Mouse (Mus musculus) MEL (cell line): ENCODE data around the gene Slc12a8. TPM values are rescaled to one million over a fixed set of nuclear protein-coding genes. Genes with fewer than 3 reads are reported as not detected.

Experiments used
- DNase-seq: peaks from one replicate; pipeline ENCODE4 v3.0.0; 2011; ENCODE audit warnings: low read depth, low spot score
- H3K27ac ChIP-seq: 2 replicates; pipeline ENCODE4 v1.5.1; 2012; ENCODE audit warnings: low read depth, mild to moderate bottlenecking, control low read depth, low read length, moderate library complexity; ENCODE audit not compliant: control insufficient read depth
- H3K27me3 ChIP-seq, 2 experiments: fragments of 150-350 bp in 1 of 2; sonication (generic) in 1 of 2; 2 replicates each; pipeline ENCODE4 v1.6.1; 2012; ENCODE audit warnings: low read length in 2 of 2, mild to moderate bottlenecking in 2 of 2, improper control_type of control experiment in 1 of 2, moderate library complexity in 1 of 2; ENCODE audit not compliant: insufficient read depth in 2 of 2, control insufficient read depth in 1 of 2
- H3K36me3 ChIP-seq, 2 experiments: 2 replicates each; pipeline ENCODE4 v1.6.1; 2012 to 2014; ENCODE audit warnings: low read length in 2 of 2, improper control_type of control experiment in 1 of 2, inconsistent platforms in 1 of 2, mild to moderate bottlenecking in 1 of 2; ENCODE audit not compliant: insufficient read depth in 2 of 2, control insufficient read depth in 1 of 2
- H3K4me1 ChIP-seq, 2 experiments: fragments of 150-350 bp in 1 of 2; sonication (generic) in 1 of 2; 2 replicates each; pipeline ENCODE4 v1.6.1; 2012; ENCODE audit warnings: low read length in 2 of 2, improper control_type of control experiment in 1 of 2, mild to moderate bottlenecking in 1 of 2; ENCODE audit not compliant: insufficient read depth in 2 of 2, control insufficient read depth in 1 of 2
- H3K4me3 ChIP-seq, 2 experiments: fragments of 150-350 bp in 1 of 2; sonication (generic) in 1 of 2; 2 replicates each; pipeline ENCODE4 v1.5.1; 2012; ENCODE audit warnings: low read depth in 2 of 2, low read length in 2 of 2, mild to moderate bottlenecking in 2 of 2, moderate library complexity in 2 of 2, control low read depth in 1 of 2, improper control_type of control experiment in 1 of 2; ENCODE audit not compliant: control insufficient read depth in 1 of 2, insufficient read depth in 1 of 2
- H3K79me2 ChIP-seq: 2 replicates; pipeline ENCODE4 v1.6.1; 2012; ENCODE audit warnings: mild to moderate bottlenecking, low read length, moderate library complexity; ENCODE audit not compliant: control insufficient read depth, poor library complexity, insufficient read depth
- H3K9ac ChIP-seq: 2 replicates; pipeline ENCODE4 v1.6.1; 2012; ENCODE audit warnings: low read depth, mild to moderate bottlenecking, control low read depth, low read length, moderate library complexity; ENCODE audit not compliant: control insufficient read depth, poor library complexity, severe bottlenecking
- H3K9me3 ChIP-seq: fragments of 150-350 bp; sonication (generic); replicated peaks from 2 replicates; pipeline ENCODE4 v1.6.1; 2012; ENCODE audit warnings: mild to moderate bottlenecking, low read length, improper control_type of control experiment, moderate library complexity; ENCODE audit not compliant: insufficient read depth
- BHLHE40 ChIP-seq: IDR thresholded peaks from 2 replicates; pipeline ENCODE4 v1.6.1; 2012; ENCODE audit warnings: low read depth, mild to moderate bottlenecking, inconsistent platforms, low read length, improper control_type of control experiment, borderline replicate concordance
- CHD2 ChIP-seq: IDR thresholded peaks from 2 replicates; pipeline ENCODE4 v1.6.1; 2011; ENCODE audit warnings: low read length, improper control_type of control experiment
- CTCF ChIP-seq, 3 experiments: IDR thresholded peaks in 2 of 3; conservative IDR thresholded peaks in 1 of 3; 2 replicates each; pipeline ENCODE4 v1.5.1; 2011 to 2012; ENCODE audit warnings: low read length in 3 of 3, low read depth in 2 of 3, mild to moderate bottlenecking in 2 of 3, improper control_type of control experiment in 1 of 3, inconsistent platforms in 1 of 3, mixed read lengths in 1 of 3, moderate library complexity in 1 of 3; ENCODE audit not compliant: control insufficient read depth in 1 of 3, insufficient read depth in 1 of 3, poor library complexity in 1 of 3, severe bottlenecking in 1 of 3
- E2F4 ChIP-seq: IDR thresholded peaks from 2 replicates; pipeline ENCODE4 v1.6.1; 2011; ENCODE audit warnings: low read depth, low read length, improper control_type of control experiment, borderline replicate concordance
- ELF1 ChIP-seq: IDR thresholded peaks from 2 replicates; pipeline ENCODE4 v1.6.1; 2014; ENCODE audit warnings: low read depth, mild to moderate bottlenecking, inconsistent platforms, low read length, improper control_type of control experiment, moderate library complexity
- EP300 ChIP-seq, 2 experiments: IDR thresholded peaks; 2 replicates each; pipeline ENCODE4 v1.6.1; 2011; ENCODE audit warnings: improper control_type of control experiment in 2 of 2, low read length in 2 of 2, low read depth in 1 of 2, mild to moderate bottlenecking in 1 of 2
- ETS1 ChIP-seq: IDR thresholded peaks from 2 replicates; pipeline ENCODE4 v1.6.1; 2012; ENCODE audit warnings: low read depth, mild to moderate bottlenecking, inconsistent platforms, low read length, improper control_type of control experiment, moderate library complexity
- GABPA ChIP-seq: IDR thresholded peaks from 2 replicates; pipeline ENCODE4 v1.6.1; 2012; ENCODE audit warnings: low read depth, mild to moderate bottlenecking, inconsistent platforms, low read length, improper control_type of control experiment, moderate library complexity
- GATA1 ChIP-seq: IDR thresholded peaks from 2 replicates; pipeline ENCODE4 v1.6.1; 2011; ENCODE audit warnings: low read depth, low read length, improper control_type of control experiment
- MAFK ChIP-seq: IDR thresholded peaks from 2 replicates; pipeline ENCODE4 v1.6.1; 2011; ENCODE audit warnings: low read depth, mild to moderate bottlenecking, low read length, improper control_type of control experiment, borderline replicate concordance
- MAX ChIP-seq: IDR thresholded peaks from 2 replicates; pipeline ENCODE4 v1.6.1; 2011; ENCODE audit warnings: low read length, improper control_type of control experiment
- MAZ ChIP-seq: IDR thresholded peaks from 2 replicates; pipeline ENCODE4 v1.6.1; 2012; ENCODE audit warnings: low read depth, mild to moderate bottlenecking, inconsistent platforms, low read length, improper control_type of control experiment
- MEF2A ChIP-seq: IDR thresholded peaks from 2 replicates; pipeline ENCODE4 v1.6.1; 2014; ENCODE audit warnings: low read depth, mild to moderate bottlenecking, inconsistent platforms, low read length, improper control_type of control experiment; ENCODE audit not compliant: poor library complexity, insufficient replicate concordance, severe bottlenecking; ENCODE audit errors: extremely low read depth
- MXI1 ChIP-seq: IDR thresholded peaks from 2 replicates; pipeline ENCODE4 v1.6.1; 2011; ENCODE audit warnings: mild to moderate bottlenecking, low read depth, low read length, improper control_type of control experiment
- MYB ChIP-seq: IDR thresholded peaks from 2 replicates; pipeline ENCODE4 v1.6.1; 2011; ENCODE audit warnings: mild to moderate bottlenecking, low read depth, low read length, improper control_type of control experiment
- NELFE ChIP-seq: IDR thresholded peaks from 2 replicates; pipeline ENCODE4 v1.6.1; 2011; ENCODE audit warnings: low read depth, low read length, improper control_type of control experiment
- RCOR1 ChIP-seq: IDR thresholded peaks from 2 replicates; pipeline ENCODE4 v1.6.1; 2012; ENCODE audit warnings: low read depth, mild to moderate bottlenecking, inconsistent platforms, low read length, improper control_type of control experiment
- TCF12 ChIP-seq: IDR thresholded peaks from 2 replicates; pipeline ENCODE4 v1.6.1; 2014; ENCODE audit warnings: low read depth, mild to moderate bottlenecking, inconsistent platforms, low read length, improper control_type of control experiment, moderate library complexity
- UBTF ChIP-seq: IDR thresholded peaks from 2 replicates; pipeline ENCODE4 v1.6.1; 2012; ENCODE audit warnings: low read depth, mild to moderate bottlenecking, inconsistent platforms, low read length, improper control_type of control experiment, moderate library complexity, borderline replicate concordance; ENCODE audit not compliant: insufficient read depth
- USF2 ChIP-seq, 2 experiments: IDR thresholded peaks; 2 replicates each; pipeline ENCODE4 v1.6.1; 2011 to 2012; ENCODE audit warnings: improper control_type of control experiment in 2 of 2, low read length in 2 of 2, borderline replicate concordance in 1 of 2, inconsistent platforms in 1 of 2, low read depth in 1 of 2, mild to moderate bottlenecking in 1 of 2; ENCODE audit not compliant: insufficient read depth in 1 of 2
- ZC3H11A ChIP-seq: IDR thresholded peaks from 2 replicates; pipeline ENCODE4 v1.6.1; 2012; ENCODE audit warnings: low read depth, mild to moderate bottlenecking, inconsistent platforms, low read length, improper control_type of control experiment
- ZMIZ1 ChIP-seq: IDR thresholded peaks from 2 replicates; pipeline ENCODE4 v1.6.1; 2012; ENCODE audit warnings: low read depth, mild to moderate bottlenecking, inconsistent platforms, low read length, improper control_type of control experiment, moderate library complexity
- ZNF384 ChIP-seq: IDR thresholded peaks from 2 replicates; pipeline ENCODE4 v1.6.1; 2012; ENCODE audit warnings: low read depth, mild to moderate bottlenecking, inconsistent platforms, low read length, improper control_type of control experiment
- polyA plus RNA-seq, 2 experiments: library from polyadenylated mRNA; stranded (reverse) in 1 of 2; unstranded in 1 of 2; fragments of >175 nt in 1 of 2; fragments of >200 nt in 1 of 2; gene quantifications; 2 replicates each; pipeline versions ENCODE4 v1.2.1 to v1.2.4; 2012; ENCODE audit warnings: low replicate concordance in 2 of 2, low read depth in 1 of 2; ENCODE audit not compliant: insufficient read length in 2 of 2, insufficient read depth in 1 of 2, missing spikeins in 1 of 2
- total RNA-seq: library from RNA; depleted of rRNA; stranded (reverse); fragments of 300-350 nt; gene quantifications from 2 replicates; pipeline ENCODE4 v1.2.3, GENCODE M21; 2012

Gene Slc12a8
- total and polyA plus RNA-seq, 3 experiments: 0.29 TPM; not detected in 2

GRCm38 (mm10) chr16:33705258-33705657, 188.1 kb downstream of the Slc12a8 start:
- no peak for DNase-seq

GRCm38 (mm10) chr16:33706111-33706890, 189.2 kb downstream of the Slc12a8 start:
- no peak for DNase-seq
- Histone ChIP-seq H3K36me3 (no peaks in the 10 kb centered on the region), H3K4me3 (no peak overlapping the region), H3K27me3 (no peaks in the 10 kb centered on the region), H3K4me1 (no peaks in the 10 kb centered on the region), H3K9ac (no peak overlapping the region), H3K27ac (no peak overlapping the region), H3K79me2 (no peaks in the 10 kb centered on the region), H3K9me3 (no peaks in the 10 kb centered on the region)
- TF ChIP-seq CTCF (IDR thresholded peaks at IDR 0.05 in 2 of 3, conservative IDR thresholded peaks at IDR 0.05 in 1 of 3; ENCODE audit: control insufficient read depth in 1 of 3, insufficient read depth in 1 of 3, low read depth in 2 of 3, low read length in 3 of 3, poor library complexity in 1 of 3, severe bottlenecking in 1 of 3) (peak in 1 of 3 experiments; percentile 14; a peak in 2 of 6 replicates), ZC3H11A (no peak), GATA1 (peak; percentile 14; the same call in 1 of the 2 replicates), MAZ (no peak), ZNF384 (peak; percentile 23; the same call in 1 of the 2 replicates), RCOR1 (peak; percentile 38; the same call in 1 of the 2 replicates)

More at GRCm38 (mm10) chr16:33705258-33705657, 188.1 kb downstream of the Slc12a8 start:
- H3K27me3 ChIP-seq: no peaks in the 10 kb centered on the region
- no peak overlapping the region for H3K9ac ChIP-seq
- H3K27ac ChIP-seq: no peak overlapping the region
- TF ChIP-seq MEF2A (no peak), UBTF (no peak), MAX (no peak), MAFK (no peak), GABPA (no peak), ETS1 (no peak), MXI1 (no peak), E2F4 (no peak), BHLHE40 (no peak), USF2 (IDR thresholded peaks at IDR 0.05; ENCODE audit: borderline replicate concordance in 1 of 2, insufficient read depth in 1 of 2, low read depth in 1 of 2, low read length in 2 of 2) (no peak), CHD2 (no peak), NELFE (no peak), MYB (no peak), EP300 (IDR thresholded peaks at IDR 0.05; ENCODE audit: low read depth in 1 of 2, low read length in 2 of 2) (no peak), ELF1 (no peak), ZMIZ1 (no peak), TCF12 (no peak)
- H3K79me2 ChIP-seq: no peaks in the 10 kb centered on the region
- H3K9me3 ChIP-seq: no peaks in the 10 kb centered on the region
- no peak overlapping the region for H3K4me3 ChIP-seq
- no peaks in the 10 kb centered on the region for H3K36me3 ChIP-seq
- H3K4me1 ChIP-seq: no peaks in the 10 kb centered on the region
